ENCODE assay signal across 8 mouse cellular contexts in the genomic region with DNA sequence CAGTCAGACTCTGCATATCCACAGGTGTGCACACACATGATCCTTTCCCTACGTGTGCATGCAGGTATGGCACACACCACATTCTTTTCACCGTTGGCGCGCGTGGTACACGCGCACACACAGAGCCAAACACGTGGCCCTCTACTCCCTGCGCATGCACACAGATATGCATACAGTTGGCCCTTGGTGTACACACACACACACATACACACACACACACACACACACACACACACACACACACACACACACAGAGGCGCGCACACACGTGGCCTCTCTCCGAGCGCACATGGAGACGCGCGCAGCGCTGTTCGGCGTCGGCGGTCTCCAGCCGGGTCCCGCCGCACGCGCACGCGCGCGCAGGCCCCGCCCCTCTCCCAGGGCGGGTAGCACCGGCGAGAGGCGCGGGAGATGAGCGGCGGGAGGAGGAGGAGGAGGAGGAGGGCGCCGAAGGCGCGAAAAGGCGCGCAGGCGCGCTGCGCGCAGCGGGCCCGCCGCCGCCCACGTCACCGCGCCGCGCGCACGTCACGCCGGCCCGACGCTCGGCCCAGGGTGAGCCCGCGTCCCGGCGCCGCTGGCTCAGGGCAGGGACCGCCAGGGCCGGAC. TPM values are rescaled to one million over a fixed set of nuclear protein-coding genes. Genes with fewer than 3 reads are reported as not detected.
A peak's percentile ranks its signal among the peaks of the same experiment; 100 is the strongest.
DNase-seq lines count a peak whose midpoint lies in the region; ATAC-seq and TF ChIP-seq lines count a peak whose summit lies in the region.

Tfdp1 (plus strand) TSS at position 497 of the 606 bp plus-strand sequence.

- ATAC-seq in Patski = peak; percentile 83
- ATAC-seq in hindbrain, embryonic 14.5 days (ENCODE audit: low FRiP score) = peak; percentile 95

- peaks cover 11% of the 10 kb centered on the region for H3K4me1 ChIP-seq in hindbrain, embryonic 14.5 days (replicated peaks; ENCODE audit: control insufficient read depth, insufficient read depth, low read length)

- peak within 1 kb of the TSS; percentile 86 for H3K4me3 ChIP-seq in hindbrain, embryonic 14.5 days (replicated peaks; ENCODE audit: low read length)

- POLR2A ChIA-PET in Patski (lab: Charles Lee) = no interaction called here

- CTCF ChIA-PET in Patski (lab: Charles Lee) = no interaction called here

- in situ Hi-C loops in Patski (cut with MboI; ENCODE audit: low pct_unique_long_range_greater_than_20kb) = no loop called here

- peak within 1 kb of the TSS; percentile 75 for H3K27ac ChIP-seq in hindbrain, embryonic 14.5 days

- TF ChIP-seq CTCF in Patski (IDR thresholded peaks at IDR 0.05) = no peak

- DNase-seq in Patski (ENCODE audit: low read depth, low spot score) = no peak
- DNase-seq in cerebellum, postnatal 14 days = peak; percentile 81 to 85
- peak; percentile 31 to 60 for DNase-seq in frontal cortex, postnatal 25 days (ENCODE audit: low spot score in 2 of 2)
- DNase-seq in hindbrain, embryonic 14.5 days (ENCODE audit: low spot score) = peak; percentile 89
- DNase-seq in layer of hippocampus, postnatal 36 days = peak; percentile 81 to 83
- DNase-seq in lung, postnatal 36 days = peak; percentile 74
- DNase-seq in retina, postnatal 1 day = peak; percentile 95
- peak; percentile 60 to 68 for DNase-seq in urinary bladder, adult 18-20 months (ENCODE audit: low spot score in 2 of 2)

- no peaks in the 10 kb centered on the region for H3K27me3 ChIP-seq in Patski
- no peaks in the 10 kb centered on the region for H3K27me3 ChIP-seq in hindbrain, embryonic 14.5 days (ENCODE audit: control insufficient read depth, insufficient read depth, low read length)

- peak within 1 kb of the TSS; percentile 93 for H3K9ac ChIP-seq in hindbrain, embryonic 14.5 days

- H3K36me3 ChIP-seq in hindbrain, embryonic 14.5 days (replicated peaks; ENCODE audit: control insufficient read depth, insufficient read depth) = peaks cover 31% of the 10 kb centered on the region

- peak within 1 kb of the TSS; percentile 91 for H3K4me2 ChIP-seq in hindbrain, embryonic 14.5 days (replicated peaks)

- no peaks in the 10 kb centered on the region for H3K9me3 ChIP-seq in hindbrain, embryonic 14.5 days (ENCODE audit: control insufficient read depth, low read length)

- 2% methylated on average over 32 of the region's 72 CpGs for WGBS in hindbrain, embryonic 14.5 days

RNA-seq across cellular contexts. Expression of gene Tfdp1, which starts in this region (rescaled TPM):
- 169 TPM for polyA plus RNA-seq in Patski (2021)
- 104 and 110 TPM in 2 replicates for polyA plus RNA-seq in hindbrain, embryonic 14.5 days (2014; fragmentation: Nextera tagmentation; extraction: Ambion mirVana)
- 10 to 100 TPM; 65.6 to 82.5 TPM for total RNA-seq in layer of hippocampus, postnatal 36 days (2021)
